Mouse (Mus musculus) c-Kit-positive CD71-positive TER-119-negative erythroid progenitor cells, embryonic 14.5 days (primary cell): ENCODE measurements around the gene Zfp553.
"Not testable (repeated sequence)": the region's sequence is repeated elsewhere in the genome, so short reads cannot be mapped to it uniquely, and the experiment has no call there.

Experiments
- DNase-seq: peaks from one replicate; pipeline ENCODE4 v3.0.0-alpha.2; 2013; ENCODE audit warnings: low read depth

Gene Zfp553

DNA sequence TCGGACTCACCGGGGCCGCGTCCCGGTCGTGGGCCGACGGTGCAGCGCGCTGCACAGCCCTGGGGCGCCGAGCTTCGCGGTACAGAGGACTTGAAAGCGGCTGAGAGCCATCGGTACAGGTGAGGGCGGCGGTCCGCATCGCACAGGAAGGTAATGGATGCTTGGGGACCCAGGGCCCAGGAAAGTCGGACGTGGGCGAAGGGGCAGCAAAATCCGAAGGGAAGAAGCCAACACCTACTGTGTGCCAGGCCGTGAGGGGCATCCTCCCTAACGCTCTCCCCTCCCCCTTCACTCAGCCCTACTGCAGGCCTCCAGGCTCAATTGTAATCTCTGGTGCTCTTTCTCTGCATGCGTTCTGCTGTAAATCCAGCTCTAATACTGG is 498 bp downstream of the Zfp553 start:
- no peak for DNase-seq

DNA sequence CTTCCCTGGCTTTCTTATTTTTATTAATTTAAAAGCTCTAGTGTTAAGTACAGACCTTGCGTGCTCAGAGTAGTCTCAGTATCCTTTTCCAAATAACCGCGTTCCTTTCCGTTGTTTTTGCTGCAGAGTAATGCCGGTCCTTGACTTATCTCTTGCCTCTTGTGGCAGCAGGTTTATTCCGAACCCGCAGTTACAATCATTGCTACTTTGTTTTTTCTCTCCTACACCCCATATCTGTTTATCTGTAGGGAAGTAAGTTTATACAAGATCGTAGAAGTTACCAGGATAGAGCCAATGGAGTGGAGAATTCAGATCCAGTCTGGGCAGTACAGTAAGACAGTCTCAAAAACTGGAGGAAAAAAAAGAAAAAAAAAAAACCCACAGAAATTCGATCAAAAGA is 904 bp downstream of the Zfp553 start:
- no peak for DNase-seq

DNA sequence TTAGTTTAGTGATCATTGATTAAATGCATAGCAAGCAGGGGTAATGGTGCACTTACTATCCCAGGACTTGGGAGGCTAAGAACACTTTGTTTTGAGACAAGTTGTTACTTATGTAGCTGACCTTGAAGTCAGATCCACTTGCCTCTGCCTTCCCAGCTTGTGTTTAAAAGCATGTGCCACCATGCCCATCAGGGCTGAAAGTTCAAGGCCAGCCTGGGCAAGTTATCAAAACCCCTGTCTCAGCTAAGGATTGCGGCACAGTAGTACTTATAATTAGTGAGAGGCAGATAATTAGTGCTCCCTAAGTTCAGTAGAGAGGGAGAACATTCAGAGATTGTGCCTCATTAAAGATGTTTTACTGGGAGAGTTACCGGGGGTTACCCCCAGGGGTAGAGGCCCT is 1.9 kb downstream of the Zfp553 start:
- no peak for DNase-seq

DNA sequence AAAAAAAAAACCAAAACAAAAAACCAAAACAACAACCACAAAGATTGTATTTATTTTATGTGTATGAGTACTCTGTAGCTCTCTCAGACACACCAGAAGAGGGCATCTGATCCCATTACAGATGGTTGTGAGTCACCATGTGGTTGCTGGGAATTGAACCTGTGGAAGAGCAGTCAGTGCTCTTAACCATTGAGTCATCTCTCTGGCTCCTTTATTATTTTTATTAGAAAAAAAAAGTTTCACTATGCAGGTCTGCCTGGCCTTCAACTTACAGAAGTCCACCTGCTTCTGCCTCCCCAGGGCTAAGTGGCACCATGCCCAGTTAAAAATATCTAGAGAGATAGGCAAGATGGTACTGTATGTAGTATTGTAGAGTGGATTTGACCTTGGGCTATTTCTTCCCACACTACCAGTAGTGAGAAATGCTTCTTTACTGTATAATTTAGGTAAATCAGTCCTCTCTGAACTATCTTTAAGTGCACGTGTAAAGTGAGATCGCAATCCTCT is 10.6 kb downstream of the Zfp553 start:
- DNase-seq = no peak

DNA sequence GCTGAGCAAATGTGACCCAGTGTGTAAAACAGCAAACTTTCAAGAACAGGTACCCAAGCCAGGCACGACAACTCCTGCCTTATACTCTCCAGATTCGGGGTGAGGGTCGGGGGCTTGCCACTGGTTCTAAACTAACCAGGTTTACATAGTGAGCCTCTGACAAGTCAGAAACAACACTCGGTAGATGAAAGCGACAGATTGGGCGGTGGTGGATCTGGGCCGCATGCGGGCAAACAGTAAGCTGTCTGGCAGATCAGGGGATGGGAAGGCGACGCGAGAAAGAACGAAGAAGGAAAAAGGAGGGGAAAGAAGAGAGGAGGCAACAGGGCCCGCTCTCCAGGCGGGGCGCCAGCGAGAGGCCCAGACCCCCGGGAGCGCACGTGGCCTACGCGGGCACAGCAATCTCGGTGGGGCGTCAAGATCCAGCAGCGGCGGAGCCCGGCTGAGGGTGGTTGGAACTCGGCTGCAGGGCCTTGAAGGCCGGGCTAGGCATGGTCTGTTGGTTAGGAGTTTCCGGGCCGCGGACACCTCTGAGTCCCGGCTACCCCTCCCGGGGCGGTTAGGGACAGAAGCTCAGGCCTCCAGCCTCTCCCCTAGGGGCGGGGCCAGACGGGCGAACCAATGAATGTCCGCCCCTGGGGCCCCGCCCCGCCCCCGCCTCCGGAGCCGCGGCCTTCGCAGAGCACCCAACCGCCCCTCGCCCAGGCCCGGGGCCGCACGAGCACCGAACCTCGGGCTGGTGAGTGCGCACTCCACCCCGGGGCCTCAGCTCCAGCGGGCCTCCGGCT is 11.2 kb downstream of the Zfp553 start, which contains the start of gene Zfp771:
Gene Zfp771 (plus strand): TSS at position 405 of the 788 bp plus-strand sequence.
- peak; percentile 87 for DNase-seq

DNA sequence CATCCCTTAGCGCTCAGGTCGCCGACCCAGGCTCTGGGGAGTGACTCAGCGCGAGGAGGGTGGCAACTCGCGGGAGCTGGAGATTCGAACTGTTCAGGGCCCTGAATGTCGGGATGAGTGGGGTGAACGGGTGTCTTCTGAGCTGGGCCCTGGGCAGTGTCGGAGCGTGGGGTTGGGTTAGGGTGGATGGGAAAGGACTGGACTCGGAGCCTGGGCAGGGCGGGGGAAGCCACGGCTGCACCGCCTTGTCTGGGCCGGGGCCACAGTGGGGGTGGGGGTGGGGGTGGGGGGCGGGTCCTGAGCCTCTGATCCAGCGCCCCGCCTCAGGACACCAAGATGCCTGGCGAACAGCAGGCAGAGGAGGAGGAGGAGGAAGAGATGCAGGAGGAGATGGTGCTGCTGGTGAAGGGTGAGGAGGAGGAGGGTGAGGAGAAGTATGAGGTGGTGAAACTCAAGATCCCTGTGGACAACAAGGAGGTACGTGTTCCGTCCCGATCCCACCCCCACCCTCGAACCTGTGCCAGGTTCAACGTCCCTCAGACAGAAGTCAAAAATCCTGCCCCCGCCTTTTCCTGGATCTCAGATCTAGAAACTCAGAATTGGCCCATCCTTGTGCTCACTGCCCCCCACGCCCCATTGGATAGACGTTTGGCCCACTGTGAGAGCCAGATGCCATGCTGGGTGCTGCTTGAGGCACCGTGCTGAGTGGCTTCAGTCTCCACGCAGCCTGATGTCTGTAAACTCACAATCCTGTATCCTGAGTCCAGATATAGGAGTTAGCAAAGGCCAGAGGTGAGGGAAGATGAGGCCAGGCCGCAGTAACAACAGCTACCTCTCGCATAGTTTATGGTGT is 12.0 kb downstream of the Zfp553 start:
- no peak for DNase-seq

DNA sequence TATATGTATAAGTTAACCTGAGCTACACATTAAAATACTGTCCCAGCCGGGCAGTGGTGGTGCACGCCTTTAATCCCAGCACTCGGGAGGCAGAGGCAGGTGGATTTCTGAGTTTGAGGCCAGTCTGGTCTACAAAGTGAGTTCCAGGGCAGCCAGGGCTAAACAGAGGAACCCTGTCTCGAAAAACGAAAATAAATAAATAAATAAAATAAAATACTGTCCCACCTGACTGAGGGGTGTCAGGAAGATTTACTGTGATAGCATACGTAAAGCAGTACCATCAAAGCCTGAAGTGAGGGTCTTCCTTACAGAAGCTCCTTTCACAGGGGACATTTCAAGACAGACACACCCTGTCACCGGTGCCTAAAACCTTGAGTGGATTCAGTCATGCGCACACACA is 17.6 kb downstream of the Zfp553 start:
- not testable (repeated sequence) for DNase-seq

DNA sequence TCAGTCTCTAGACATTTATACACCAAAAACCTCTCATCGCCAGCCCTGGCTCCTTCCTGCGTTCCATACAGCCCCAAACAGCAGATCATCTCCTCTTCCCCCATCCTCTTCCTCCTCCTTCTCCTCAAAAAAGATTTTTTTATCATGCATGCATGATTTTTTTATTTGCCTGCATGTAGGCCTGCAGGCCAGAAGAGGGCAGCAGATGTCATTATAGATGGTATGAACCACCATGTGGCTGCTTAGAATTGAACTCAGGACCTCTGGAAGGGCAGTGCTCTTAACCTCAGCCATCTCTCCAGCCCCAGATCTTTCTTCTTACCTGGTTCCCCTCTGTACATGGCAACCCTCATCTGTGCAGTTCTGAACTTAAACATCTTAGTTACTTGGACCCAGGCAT is 19.6 kb downstream of the Zfp553 start:
- no peak for DNase-seq

DNA sequence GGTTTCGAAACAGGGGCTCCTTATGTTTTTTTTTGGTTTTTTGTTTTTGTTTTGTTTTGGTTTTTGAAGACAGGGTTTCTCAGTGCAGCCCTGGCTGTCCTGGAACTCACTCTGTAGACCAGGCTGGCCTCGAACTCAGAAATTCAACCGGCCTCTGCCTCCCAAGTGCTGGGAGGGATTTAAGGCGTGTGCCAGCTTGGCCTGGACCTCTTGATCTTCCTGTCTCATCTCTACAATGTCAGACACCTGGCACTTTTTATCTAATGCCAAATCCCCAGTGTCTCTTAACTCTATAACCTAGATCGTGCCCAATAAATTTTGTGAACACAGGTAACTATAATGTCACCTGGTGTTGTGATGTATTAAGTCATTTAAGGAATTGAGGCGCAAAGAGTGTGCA is 20.5 kb downstream of the Zfp553 start:
- no peak for DNase-seq

DNA sequence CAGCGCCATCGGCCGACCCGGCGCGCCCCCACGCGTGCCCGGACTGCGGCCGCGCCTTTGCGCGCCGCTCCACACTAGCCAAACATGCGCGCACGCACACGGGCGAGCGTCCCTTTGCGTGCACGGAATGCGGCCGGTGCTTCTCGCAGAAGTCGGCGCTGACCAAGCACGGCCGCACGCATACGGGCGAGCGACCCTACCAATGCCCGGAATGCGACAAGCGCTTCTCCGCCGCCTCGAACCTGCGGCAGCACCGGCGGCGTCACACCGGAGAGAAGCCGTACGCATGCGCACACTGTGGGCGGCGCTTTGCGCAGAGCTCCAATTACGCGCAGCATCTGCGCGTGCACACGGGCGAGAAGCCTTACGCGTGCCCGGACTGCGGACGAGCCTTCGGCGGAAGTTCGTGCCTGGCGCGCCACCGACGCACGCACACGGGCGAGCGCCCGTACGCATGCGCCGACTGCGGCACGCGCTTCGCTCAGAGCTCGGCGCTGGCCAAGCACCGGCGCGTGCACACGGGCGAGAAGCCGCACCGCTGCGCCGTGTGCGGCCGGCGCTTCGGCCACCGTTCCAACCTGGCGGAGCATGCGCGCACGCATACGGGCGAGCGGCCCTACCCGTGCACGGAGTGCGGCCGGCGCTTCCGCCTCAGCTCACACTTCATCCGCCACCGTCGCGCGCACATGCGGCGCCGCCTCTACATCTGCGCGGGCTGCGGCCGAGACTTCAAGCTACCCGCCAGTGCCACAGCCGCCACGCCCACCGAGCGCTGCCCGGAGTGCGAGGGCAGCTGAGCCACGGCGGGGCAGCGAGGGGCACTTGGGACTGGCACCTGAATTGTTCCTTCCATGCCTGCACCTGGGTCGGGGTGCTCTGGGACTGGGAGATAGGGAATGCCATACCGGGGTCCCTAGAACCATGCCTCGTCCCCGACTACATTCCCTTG is 21.2 kb downstream of the Zfp553 start:
- peak; percentile 90 for DNase-seq

DNA sequence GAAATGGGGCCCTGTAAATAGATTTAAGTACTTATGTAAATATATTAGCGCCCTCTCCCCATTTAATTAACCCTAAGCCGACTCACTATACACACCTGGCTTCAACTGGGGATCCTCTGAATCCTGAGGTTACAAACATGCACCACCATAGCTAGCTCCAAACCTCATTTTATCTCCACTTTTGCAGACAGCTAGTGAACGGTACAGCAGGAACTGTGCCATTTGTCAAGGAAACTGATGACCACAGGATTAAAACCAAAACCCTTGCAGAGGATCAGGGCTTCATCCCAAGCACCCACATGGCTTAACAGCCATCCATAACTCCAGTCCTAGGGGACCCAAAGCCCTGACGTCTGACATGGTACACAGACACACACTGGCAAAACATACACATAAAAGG is 22.1 kb downstream of the Zfp553 start:
- no peak for DNase-seq

DNA sequence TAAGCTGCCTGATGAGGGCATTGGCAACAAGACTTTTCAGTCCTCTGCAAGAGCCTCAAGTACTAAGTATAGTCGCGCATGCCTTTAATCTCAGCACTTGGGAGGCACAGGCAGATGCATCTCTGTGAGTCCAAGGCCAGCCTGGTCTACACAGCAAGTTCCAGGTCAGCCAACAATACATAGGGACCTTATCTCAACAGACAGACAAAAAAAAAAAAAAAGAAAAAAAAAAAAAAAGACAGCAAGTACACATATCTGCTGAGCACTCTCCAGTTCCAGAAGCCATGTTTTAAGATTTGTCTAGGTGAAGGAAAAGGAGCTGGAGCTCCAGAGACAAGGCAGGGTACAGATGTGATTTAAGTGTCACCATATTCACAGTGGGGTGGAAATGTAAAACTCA is 23.1 kb downstream of the Zfp553 start:
- DNase-seq = no peak

DNA sequence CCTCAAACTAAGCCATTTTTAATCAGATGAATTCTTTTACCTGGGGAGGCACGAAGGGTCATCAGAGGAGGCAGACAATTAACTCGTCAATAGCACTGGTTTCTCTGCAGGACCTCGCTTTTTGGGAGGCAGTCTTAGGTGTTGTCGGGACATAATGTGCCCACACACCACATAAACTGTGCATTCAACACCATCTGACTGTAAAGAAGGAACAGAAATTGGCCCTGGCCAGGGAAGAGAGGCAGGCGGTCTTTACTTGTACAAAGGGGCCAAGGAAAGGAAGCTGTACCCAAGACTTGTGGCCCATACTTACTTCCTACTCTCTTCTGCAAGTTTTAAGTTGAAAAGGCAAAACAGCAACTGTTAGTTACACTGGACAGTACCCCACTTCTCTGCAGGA is 23.7 kb downstream of the Zfp553 start:
- DNase-seq = no peak

DNA sequence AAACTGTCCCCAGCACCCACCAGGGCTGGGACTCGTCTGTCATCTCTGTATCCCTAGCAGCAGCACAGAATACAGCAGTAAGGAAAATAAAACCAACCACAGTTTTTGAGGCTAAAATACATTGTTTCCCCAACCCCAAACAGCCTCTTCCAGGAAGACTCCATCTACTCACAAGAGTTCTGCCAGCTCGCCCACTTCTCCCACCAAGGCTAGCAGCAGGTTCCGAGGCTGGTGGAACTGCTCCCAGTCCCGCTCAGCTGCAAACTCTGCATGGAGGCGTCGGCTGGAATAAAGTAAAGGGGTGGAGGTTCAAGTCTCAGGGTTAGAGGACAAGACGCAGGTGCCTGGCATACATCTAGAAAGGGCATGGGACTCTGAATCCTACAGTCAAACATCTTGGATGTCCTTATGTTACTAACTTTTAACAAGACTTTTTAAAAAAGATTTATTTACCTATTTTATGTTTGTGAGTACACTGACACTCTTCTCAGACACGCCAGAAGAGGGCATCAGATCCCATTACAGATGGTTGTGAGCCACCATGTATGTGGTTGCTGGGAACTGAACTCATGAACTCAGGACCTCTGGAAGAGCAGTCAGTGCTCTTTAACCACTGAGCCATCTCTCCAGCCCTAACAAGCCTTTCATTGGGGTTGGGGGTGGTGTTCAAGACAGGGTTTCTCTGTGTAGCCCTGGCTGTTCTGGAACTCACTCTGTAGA is 26.5 kb downstream of the Zfp553 start:
- no peak for DNase-seq

DNA sequence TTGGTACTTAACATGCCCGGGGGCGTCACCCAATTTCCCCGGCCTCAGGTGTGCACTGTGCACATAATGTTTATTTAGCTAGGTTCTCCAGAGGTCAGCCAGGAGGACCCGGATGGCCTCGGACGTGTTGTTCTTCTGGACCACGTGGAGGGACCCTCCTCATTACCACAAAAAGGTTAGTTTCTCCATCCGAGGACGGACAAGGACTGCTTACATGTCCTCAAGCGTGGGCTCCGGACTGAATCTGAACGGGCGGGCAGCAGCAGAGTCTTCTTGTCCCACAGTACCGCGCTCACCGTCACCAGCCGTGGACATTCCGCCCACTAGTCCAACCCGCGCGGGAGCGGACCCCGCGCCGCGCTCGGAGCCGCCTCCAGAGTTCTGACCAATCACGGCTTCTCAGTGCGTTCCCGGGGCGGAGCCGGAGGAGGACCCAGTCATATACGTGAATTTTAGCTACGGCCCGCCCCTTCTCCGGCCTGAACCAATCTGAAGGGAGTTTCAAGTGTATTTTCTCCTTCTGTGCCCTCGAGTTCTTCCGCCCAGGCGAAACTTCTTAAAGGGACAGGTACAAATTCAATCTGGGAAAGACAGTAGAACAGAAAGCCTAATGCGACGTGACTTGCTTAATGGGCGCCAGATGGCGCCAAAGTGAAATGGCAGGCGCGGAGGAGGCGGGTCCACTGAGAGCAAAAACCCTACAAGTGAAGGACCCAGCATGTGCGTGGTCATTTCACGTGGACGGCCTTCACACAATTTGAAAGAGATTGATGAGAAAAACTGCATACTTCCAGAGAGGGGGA is 27.6 kb downstream of the Zfp553 start, which contains the start of gene Dctpp1:
Gene Dctpp1 (minus strand): TSS at position 401 of the 803 bp plus-strand sequence.
- DNase-seq = peak; percentile 99

DNA sequence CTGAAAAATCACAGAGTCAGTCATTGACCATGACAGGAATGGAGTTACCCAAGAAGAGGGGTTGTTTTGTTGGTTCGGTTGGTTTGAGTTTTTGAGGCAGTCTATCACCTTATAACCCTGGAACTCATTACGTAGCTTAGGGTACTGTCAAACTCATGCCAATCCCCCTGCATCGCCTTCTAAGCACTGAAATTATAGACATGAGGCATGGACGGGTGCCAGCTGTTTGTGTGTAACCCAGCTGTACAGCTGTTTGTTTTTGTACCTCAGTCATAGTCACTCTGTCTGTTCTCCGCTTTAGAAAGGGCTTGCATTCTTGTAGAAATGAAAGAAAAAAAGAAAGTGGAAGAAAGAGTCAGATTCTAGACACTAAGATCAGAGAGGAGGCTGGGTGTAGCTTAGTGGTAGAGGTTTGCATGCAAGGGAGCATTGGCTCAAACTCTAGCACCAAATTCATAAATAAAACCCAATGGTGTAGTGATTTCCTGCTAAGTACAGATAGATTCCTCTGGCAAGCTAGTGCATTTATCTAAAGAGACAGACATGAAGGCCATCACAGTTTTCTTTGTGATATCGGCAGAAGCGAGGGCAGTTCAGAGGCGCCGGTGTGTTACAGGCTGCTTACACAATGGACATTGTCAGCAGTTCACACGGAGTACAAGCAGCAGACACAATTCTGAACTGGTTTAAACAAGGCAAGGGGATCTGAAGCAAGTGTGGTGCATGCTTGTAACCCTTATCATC is 29.5 kb downstream of the Zfp553 start:
- DNase-seq = no peak

DNA sequence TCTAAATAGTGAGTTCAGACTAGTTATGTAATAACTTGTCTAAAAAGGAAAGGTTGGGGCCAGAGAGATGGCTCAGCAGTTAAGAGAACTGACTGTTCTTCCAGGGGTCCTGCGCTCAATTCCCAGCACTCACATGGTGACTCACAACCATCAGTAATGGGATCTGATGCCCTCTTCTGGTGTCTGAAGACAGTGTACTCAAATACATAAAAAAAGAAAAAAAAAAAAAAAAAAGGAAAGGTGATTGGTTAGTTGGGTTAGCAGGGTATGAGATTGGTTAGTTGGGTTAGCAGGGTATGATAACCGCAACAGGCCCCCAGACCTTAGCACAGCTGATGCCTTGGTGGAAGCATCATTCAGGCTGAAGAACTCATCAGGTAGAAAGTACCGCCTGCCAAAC is 30.7 kb downstream of the Zfp553 start:
- DNase-seq = no peak

DNA sequence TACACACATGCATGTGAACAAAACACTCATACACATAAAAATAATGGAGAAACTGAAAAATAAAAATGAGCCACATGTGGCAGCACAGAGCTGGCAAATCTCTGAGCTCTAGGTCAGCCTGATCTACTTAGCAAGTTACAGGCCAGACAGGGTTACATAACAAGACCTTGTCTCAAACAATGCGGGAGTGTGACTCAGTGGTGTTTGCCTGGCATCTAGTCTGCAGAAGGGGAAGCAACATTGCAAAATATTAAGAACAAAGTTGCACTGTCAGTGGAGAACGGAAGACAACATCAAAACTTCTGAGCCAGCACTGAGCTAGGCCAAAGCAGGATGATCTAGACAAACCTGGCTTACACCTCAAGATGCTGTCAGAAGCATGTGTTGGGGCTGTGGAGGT is 37.4 kb downstream of the Zfp553 start:
- DNase-seq = no peak

DNA sequence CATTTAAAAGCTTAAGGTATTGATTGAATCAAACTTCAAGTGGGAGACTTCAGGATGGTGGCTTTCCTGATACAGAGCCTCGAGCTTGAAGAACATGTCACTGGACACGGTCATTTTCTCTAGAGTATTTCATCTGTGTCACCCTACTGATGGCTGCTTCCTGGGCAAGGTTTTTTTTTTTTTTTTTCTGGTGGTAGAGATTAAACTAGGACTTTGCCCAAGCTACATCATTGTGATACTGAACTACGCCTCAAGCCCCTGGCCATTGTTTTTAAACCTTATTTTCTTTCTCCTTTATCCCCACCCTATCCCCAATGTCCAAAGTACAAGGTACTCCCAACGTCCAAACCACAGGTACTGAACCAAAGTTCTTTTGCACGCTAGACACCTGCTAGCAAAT is 37.8 kb downstream of the Zfp553 start:
- DNase-seq = no peak

DNA sequence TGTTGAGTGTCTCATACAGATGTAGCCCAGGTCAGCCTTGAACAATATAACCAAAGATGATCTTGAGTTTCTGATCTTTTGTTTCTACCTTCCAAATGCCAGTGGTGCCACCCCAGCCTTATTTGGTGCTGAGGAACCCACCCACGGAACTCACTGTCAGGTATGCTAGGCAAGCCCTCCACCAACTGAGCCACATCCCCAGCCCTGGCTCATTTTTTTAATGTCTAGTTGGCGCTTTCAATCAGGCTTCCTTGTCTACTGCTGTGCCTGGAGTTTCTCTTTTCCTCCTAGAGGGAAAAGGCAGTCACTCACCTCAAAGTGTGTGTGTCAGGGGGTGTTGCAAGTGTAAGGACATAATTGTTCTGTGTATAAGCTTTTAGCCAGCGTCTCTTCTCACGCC is 38.2 kb downstream of the Zfp553 start:
- no peak for DNase-seq
